Mouse (Mus musculus): ENCODE results near the gene Hist1h2be. TPM values are rescaled to one million over a fixed set of nuclear protein-coding genes. Genes with fewer than 3 reads are reported as not detected.

Hist1h2be gene
- 10 to 100 TPM; 10.8 to 17.5 TPM for total RNA-seq (2021)
- long read RNA-seq, experiment 1, partial matches to known transcripts = 1 of 2 reads
- long read RNA-seq, experiment 1, other reads (novel, unspliced or antisense) = 0 of 2 reads
- long read RNA-seq, experiment 2, partial matches to known transcripts = 2 of 4 reads
- long read RNA-seq, experiment 2, other reads (novel, unspliced or antisense) = 0 of 4 reads

GRCm38 (mm10) chr13:23620733-23621531, at the start of gene Hist1h2be:
Hist1h2be (minus strand) TSS chr13:23621124.
- DNase-seq = peak; percentile 62
- intact Hi-C loops (cut with DNase I) = loop anchor here (5.0 kb wide), 5 partner anchors 39 to 1579 kb away; partner anchors contain the start of genes Hist1h1a, Hist1h1t, Hist1h2ac and Hist1h2ag
- peak within 1 kb of the TSS; percentile 89 for H3K4me3 ChIP-seq
- TF ChIP-seq CTCF (IDR thresholded peaks at IDR 0.05) = no peak
- peak within 1 kb of the TSS; percentile 92 for H3K27ac ChIP-seq

GRCm38 (mm10) chr13:23662536-23662935, 41.6 kb upstream of the Hist1h2be start:
- DNase-seq = no peak
- H3K4me3 ChIP-seq = no peak overlapping the region
- intact Hi-C loops (cut with DNase I) = no loop called here
- no peak for TF ChIP-seq CTCF (IDR thresholded peaks at IDR 0.05)
- H3K27ac ChIP-seq = no peak overlapping the region

- H3K27ac ChIP-seq = no peak overlapping the region
- TF ChIP-seq CTCF (IDR thresholded peaks at IDR 0.05) = no peak
- intact Hi-C loops (cut with DNase I) = no loop called here
- no peak overlapping the region for H3K4me3 ChIP-seq
- no peak for DNase-seq
Observed at GRCm38 (mm10) chr13:23659636-23660366, 38.9 kb upstream of the Hist1h2be start.

GRCm38 (mm10) chr13:23630653-23631052, 9.7 kb upstream of the Hist1h2be start:
- no peak overlapping the region for H3K4me3 ChIP-seq
- TF ChIP-seq CTCF (IDR thresholded peaks at IDR 0.05) = peak; percentile 42
- no peak overlapping the region for H3K27ac ChIP-seq
- intact Hi-C loops (cut with DNase I) = no loop called here
- DNase-seq = no peak

GRCm38 (mm10) chr13:23622861-23623450, 2.0 kb upstream of the Hist1h2be start:
- Histone ChIP-seq H3K4me3 (peak overlapping the region; percentile 89), H3K27ac (peak overlapping the region; percentile 92)
- no peak for TF ChIP-seq CTCF (IDR thresholded peaks at IDR 0.05)
- DNase-seq = no peak
- intact Hi-C loops (cut with DNase I) = loop anchor here (2.0 to 5.0 kb wide), 6 partner anchors 41 to 1581 kb away; partner anchors contain the start of genes Hist1h1a, Hist1h1c, Hist1h1t and Hist1h2ac

GRCm38 (mm10) chr13:23622175-23622671, 1.3 kb upstream of the Hist1h2be start, which contains the start of gene Hist1h1e:
Hist1h1e (minus strand) TSS chr13:23622558.
- peak within 1 kb of the TSS; percentile 92 for H3K27ac ChIP-seq
- intact Hi-C loops (cut with DNase I) = loop anchor here (2.0 to 5.0 kb wide), 6 partner anchors 40 to 1580 kb away; partner anchors contain the start of genes Hist1h1a, Hist1h1c, Hist1h1t and Hist1h2ac
- DNase-seq = peak; percentile 95
- H3K4me3 ChIP-seq = peak within 1 kb of the TSS; percentile 89

- Histone ChIP-seq H3K4me3 (peak overlapping the region; percentile 89), H3K27ac (peak overlapping the region; percentile 92)
- TF ChIP-seq CTCF (IDR thresholded peaks at IDR 0.05) = no peak
- peak; percentile 69 for DNase-seq
- intact Hi-C loops (cut with DNase I) = loop anchor here (2.0 to 5.0 kb wide), 6 partner anchors 39 to 1579 kb away; partner anchors contain the start of genes Hist1h1a, Hist1h1c, Hist1h1t and Hist1h2ac
Observed at GRCm38 (mm10) chr13:23621532-23622174, 729 bp upstream of the Hist1h2be start.

GRCm38 (mm10) chr13:23620056-23620732, 730 bp downstream of the Hist1h2be start:
- intact Hi-C loops (cut with DNase I) = loop anchor here (5.0 kb wide), 5 partner anchors 38 to 1578 kb away; partner anchors contain the start of genes Hist1h1a, Hist1h1t, Hist1h2ac and Hist1h2ag
- no peak for DNase-seq
- TF ChIP-seq CTCF (IDR thresholded peaks at IDR 0.05) = no peak
- Histone ChIP-seq H3K4me3 (peak overlapping the region; percentile 89), H3K27ac (peak overlapping the region; percentile 92)

GRCm38 (mm10) chr13:23611638-23612037, 9.3 kb downstream of the Hist1h2be start:
- TF ChIP-seq CTCF (IDR thresholded peaks at IDR 0.05) = no peak
- no peak for DNase-seq
- intact Hi-C loops (cut with DNase I) = no loop called here
- H3K4me3 ChIP-seq = no peak overlapping the region
- no peak overlapping the region for H3K27ac ChIP-seq

GRCm38 (mm10) chr13:23610393-23610792, 10.5 kb downstream of the Hist1h2be start:
- no peak for DNase-seq
- intact Hi-C loops (cut with DNase I) = no loop called here
- Histone ChIP-seq H3K4me3 (no peak overlapping the region), H3K27ac (no peak overlapping the region)
- no peak for TF ChIP-seq CTCF (IDR thresholded peaks at IDR 0.05)

- H3K4me3 ChIP-seq = no peak overlapping the region
- no peak overlapping the region for H3K27ac ChIP-seq
- intact Hi-C loops (cut with DNase I) = no loop called here
- DNase-seq = no peak
- TF ChIP-seq CTCF (IDR thresholded peaks at IDR 0.05) = no peak
Observed at GRCm38 (mm10) chr13:23609844-23610243, 11.1 kb downstream of the Hist1h2be start.

Measured in gastrocnemius, adult 2 months (tissue).